Mouse (Mus musculus): ENCODE measurements around the gene Zfp831.

DNA sequence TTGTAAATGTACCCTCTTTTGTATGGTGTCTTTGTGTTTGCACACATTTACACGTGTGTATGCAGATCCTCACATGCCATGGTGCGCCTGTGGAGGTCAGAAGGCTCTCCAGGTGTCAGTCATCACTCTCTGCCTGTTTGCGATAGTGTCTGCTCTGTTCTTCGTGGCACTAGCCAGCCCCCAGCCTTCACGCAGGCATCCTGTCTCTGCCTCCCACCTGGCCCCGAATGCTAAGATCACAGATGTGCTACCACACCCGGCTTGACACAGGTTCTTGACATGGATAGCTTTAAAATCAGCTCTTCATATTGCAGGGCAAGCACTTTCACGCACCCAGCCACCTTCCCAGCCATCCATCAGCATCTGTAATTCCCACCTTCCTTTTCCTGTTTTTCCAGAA is 16.3 kb upstream of the Zfp831 start:
- TF ChIP-seq POLR2A (IDR thresholded peaks at IDR 0.05; ENCODE audit: control insufficient read depth in 1 of 2, insufficient read depth in 1 of 2, low read depth in 1 of 2, low read length in 2 of 2, poor library complexity in 1 of 2) (no peak), UBTF (IDR thresholded peaks at IDR 0.05; ENCODE audit: borderline replicate concordance, insufficient read depth, low read depth, low read length) (no peak)
